In the genomic region with DNA sequence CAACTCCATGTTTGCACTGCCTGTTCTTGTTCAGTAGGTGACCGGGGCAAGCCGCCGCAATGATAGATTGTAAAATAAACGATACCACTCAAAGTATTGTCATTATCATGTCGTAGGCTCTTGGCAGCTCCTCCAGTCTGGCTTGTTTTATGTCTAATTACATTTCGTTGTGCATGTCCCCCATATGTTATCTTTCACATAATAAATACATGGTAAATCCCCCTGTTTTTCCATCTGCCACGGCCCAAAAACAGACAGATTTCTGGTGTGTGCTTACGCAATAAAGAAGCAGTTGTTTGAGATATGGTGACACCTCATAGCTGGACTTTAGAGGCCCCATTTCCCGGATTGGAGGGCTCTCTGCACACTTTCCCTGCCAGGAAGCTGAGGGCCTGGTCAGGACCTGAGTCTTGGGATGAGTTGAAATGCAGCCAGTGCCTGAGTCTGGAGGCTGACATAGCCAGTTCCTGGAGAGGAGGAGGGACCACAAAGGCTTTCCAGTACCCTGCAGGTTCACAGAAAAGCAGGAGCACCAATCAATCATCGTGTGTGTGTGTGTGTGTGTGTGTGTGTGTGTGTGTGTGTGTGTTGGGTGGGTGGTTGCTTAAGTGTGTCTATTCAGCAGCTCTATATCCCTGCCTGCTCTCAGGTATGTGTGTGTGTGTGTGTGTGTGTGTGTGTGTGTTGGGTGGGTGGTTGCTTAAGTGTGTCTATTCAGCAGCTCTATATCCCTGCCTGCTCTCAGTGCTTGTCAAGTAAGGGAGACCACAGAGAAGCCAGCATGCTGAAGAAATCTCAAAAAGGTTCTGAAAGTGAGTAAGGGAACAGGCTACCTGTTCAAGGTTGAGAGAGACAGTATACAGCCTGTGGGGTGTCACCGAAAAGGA, we compare ENCODE assay signal across 22 mouse cellular contexts. TPM values are rescaled to one million over a fixed set of nuclear protein-coding genes. Genes with fewer than 3 reads are reported as not detected.
DNase-seq lines count a peak whose midpoint lies in the region; ATAC-seq lines count a peak whose summit lies in the region.
"Had no signal": no experiment of that assay in that cellular context is flagged by ENCODE, and none has a peak within 500 bp of the region (broad histone marks: within the 10 kb centered on the region; RNA-seq: fewer than 3 reads in every experiment).

No protein-coding gene starts in this region.

- no peak overlapping the region for H3K4me2 ChIP-seq in intestine, embryonic 15.5 days (replicated peaks)
- H3K4me2 ChIP-seq in lung, embryonic 15.5 days: no peak overlapping the region
- H3K4me2 ChIP-seq in neural tube, embryonic 15.5 days: no peak overlapping the region
- H3K4me2 ChIP-seq: embryonic facial prominence, embryonic 15.5 days; liver, embryonic 11.5 days; midbrain, embryonic 12.5 days had no signal

- no peaks in the 10 kb centered on the region for H3K9me3 ChIP-seq in intestine, embryonic 15.5 days
- H3K9me3 ChIP-seq in lung, embryonic 15.5 days: peaks cover 3% of the 10 kb centered on the region; the same call in 1 of the 2 replicates
- 0 out of 2 replicates have a peak, but pooled peaks cover 5% of the 10 kb centered on the region for H3K9me3 ChIP-seq in neural tube, embryonic 15.5 days (replicated peaks)
- H3K9me3 ChIP-seq: embryonic facial prominence, embryonic 15.5 days had no signal

- 38% methylated on average over 11 of the region's 11 CpGs for WGBS in intestine, embryonic 15.5 days
- WGBS in lung, embryonic 15.5 days: 24% methylated on average over 11 of the region's 11 CpGs
- WGBS in neural tube, embryonic 15.5 days: 55% methylated on average over 11 of the region's 11 CpGs

- no peaks in the 10 kb centered on the region for H3K36me3 ChIP-seq in intestine, embryonic 15.5 days
- no peaks in the 10 kb centered on the region for H3K36me3 ChIP-seq in lung, embryonic 15.5 days
- H3K36me3 ChIP-seq in neural tube, embryonic 15.5 days: no peaks in the 10 kb centered on the region
- H3K36me3 ChIP-seq: embryonic facial prominence, embryonic 15.5 days; midbrain, embryonic 12.5 days had no signal

- no peak overlapping the region for H3K27ac ChIP-seq in intestine, embryonic 15.5 days
- no peak overlapping the region for H3K27ac ChIP-seq in lung, embryonic 15.5 days
- no peak overlapping the region for H3K27ac ChIP-seq in neural tube, embryonic 15.5 days (replicated peaks)
- H3K27ac ChIP-seq: embryonic facial prominence, embryonic 15.5 days; kidney, postnatal 0 days; midbrain, embryonic 12.5 days had no signal

- no peak overlapping the region for H3K9ac ChIP-seq in intestine, embryonic 15.5 days
- no peak overlapping the region for H3K9ac ChIP-seq in lung, embryonic 15.5 days
- H3K9ac ChIP-seq in neural tube, embryonic 15.5 days (replicated peaks): no peak overlapping the region
- H3K9ac ChIP-seq: embryonic facial prominence, embryonic 15.5 days; midbrain, embryonic 12.5 days had no signal

- no peaks in the 10 kb centered on the region for H3K27me3 ChIP-seq in intestine, embryonic 15.5 days (replicated peaks)
- H3K27me3 ChIP-seq in lung, embryonic 15.5 days: no peaks in the 10 kb centered on the region
- H3K27me3 ChIP-seq in neural tube, embryonic 15.5 days (replicated peaks): no peaks in the 10 kb centered on the region
- H3K27me3 ChIP-seq: midbrain, embryonic 12.5 days had no signal

- peak; percentile 21 to 26 for DNase-seq in layer of hippocampus, adult 18-20 months (ENCODE audit: low spot score in 2 of 2)
- no peak for DNase-seq in layer of hippocampus, adult 8-10 months (ENCODE audit: low spot score in 2 of 2)
- DNase-seq in spleen, adult 18-20 months: no peak
- DNase-seq in kidney, postnatal 10 days: no peak
- DNase-seq in adrenal gland, adult 2 months: no peak
- DNase-seq: cerebellum, adult 11-12 months; gastrocnemius, postnatal 25 days; right cerebral cortex, postnatal 4 days; thymus, adult 2 months had no signal

- ATAC-seq in intestine, embryonic 15.5 days: peak; percentile 41; the same call in 1 of the 2 replicates
- peak; percentile 93 for ATAC-seq in lung, embryonic 15.5 days (ENCODE audit: borderline replicate concordance, extremely low read depth, low FRiP score, low TSS enrichment)
- 0 out of 2 replicates have a peak, but pooled peaks have one; percentile 14 for ATAC-seq in neural tube, embryonic 15.5 days (ENCODE audit: low FRiP score)
- ATAC-seq: inflammation-experienced regulatory T-cells, adult 6 months had no signal

- H3K4me1 ChIP-seq in intestine, embryonic 15.5 days (replicated peaks): peaks cover 4% of the 10 kb centered on the region; the same call in 1 of the 2 replicates
- peaks cover 13% of the 10 kb centered on the region for H3K4me1 ChIP-seq in lung, embryonic 15.5 days
- 0 out of 2 replicates have a peak, but pooled peaks cover 5% of the 10 kb centered on the region for H3K4me1 ChIP-seq in neural tube, embryonic 15.5 days
- H3K4me1 ChIP-seq: embryonic facial prominence, embryonic 15.5 days; midbrain, embryonic 12.5 days had no signal

- H3K4me3 ChIP-seq in intestine, embryonic 15.5 days (replicated peaks): no peak overlapping the region
- no peak overlapping the region for H3K4me3 ChIP-seq in lung, embryonic 15.5 days
- H3K4me3 ChIP-seq in neural tube, embryonic 15.5 days (replicated peaks): no peak overlapping the region
- H3K4me3 ChIP-seq: embryonic facial prominence, embryonic 15.5 days; midbrain, embryonic 12.5 days had no signal

RNA-seq across cellular contexts. Expression of gene Neurog3, which starts 56.4 kb away (rescaled TPM):
- not detected for total RNA-seq in layer of hippocampus, adult 18-20 months (2021)
- total RNA-seq in layer of hippocampus, adult 8-10 months (2022): not detected
- 11.4 and 11.8 TPM in 2 replicates for polyA plus RNA-seq in intestine, embryonic 15.5 days (2015; fragmentation: Nextera tagmentation; extraction: Ambion mirVana)
- not detected in 2 replicates for polyA plus RNA-seq in lung, embryonic 15.5 days (2015; fragmentation: Nextera tagmentation; extraction: Ambion mirVana)
- polyA plus RNA-seq in neural tube, embryonic 15.5 days (2015; fragmentation: Nextera tagmentation; extraction: Ambion mirVana): 0.35 and 0.68 TPM in 2 replicates
- not detected for total RNA-seq in adrenal gland, adult 2 months (2021)
- polyA plus RNA-seq in adrenal gland, adult 2 months (2012; rRNA removed): 0.07 TPM in 1 of 2 replicates, not detected in the other
- total RNA-seq: gastrocnemius, postnatal 25 days; layer of hippocampus, postnatal 10 days; left cerebral cortex, postnatal 14 days; neutrophil, adult 5-6 weeks had no signal
- polyA plus RNA-seq: embryonic facial prominence, embryonic 15.5 days; heart, postnatal 0 days; inflammation-experienced regulatory T-cells, adult 6 months; kidney, postnatal 0 days; liver, embryonic 11.5 days; midbrain, embryonic 12.5 days; urinary bladder, adult 2 months had no signal

Comparison
In these comparisons a context has a peak if more than half of its experiments do, and no peak if none do; other contexts are left out.
1. DNase-seq: peak in layer of hippocampus, adult 18-20 months (2 of 2); none in layer of hippocampus, adult 8-10 months (0 of 2), spleen, adult 18-20 months (0 of 2), kidney, postnatal 10 days (single experiment) and adrenal gland, adult 2 months (single experiment).
2. ATAC-seq: peak in every context shown above with its lines; median percentile 93 in lung, embryonic 15.5 days; 41 in intestine, embryonic 15.5 days; 14 in neural tube, embryonic 15.5 days.